Mouse (Mus musculus) cerebellum, adult 11 months (tissue): ENCODE measurements around the gene Glis3.

ENCODE experiments used
- DNase-seq: peaks from one replicate; pipeline ENCODE4 v3.0.0; 2022

Glis3 gene

DNA sequence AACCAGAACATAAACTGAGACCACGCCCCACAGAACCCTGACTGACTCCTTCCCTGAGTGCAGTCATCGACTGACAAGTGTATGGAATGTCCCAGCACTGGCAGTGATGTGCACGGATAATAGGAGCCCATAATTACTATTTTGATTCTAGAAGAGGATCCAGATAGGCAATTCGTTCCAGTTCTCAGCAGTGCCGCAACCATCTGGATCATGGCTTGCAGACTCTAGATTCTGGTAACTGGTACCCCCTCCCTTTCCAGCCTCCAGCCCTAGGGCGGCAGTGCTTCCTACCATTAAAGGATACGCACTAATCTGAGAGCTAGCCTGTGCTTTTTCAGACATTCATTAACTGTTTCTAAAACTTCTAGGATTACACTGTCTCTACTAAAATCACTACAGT lies 24.7 kb downstream of the Glis3 start:
- no peak for DNase-seq

- no peak for DNase-seq
Measured at GRCm38 (mm10) chr19:28650836-28651235, 29.0 kb downstream of the Glis3 start.

DNA sequence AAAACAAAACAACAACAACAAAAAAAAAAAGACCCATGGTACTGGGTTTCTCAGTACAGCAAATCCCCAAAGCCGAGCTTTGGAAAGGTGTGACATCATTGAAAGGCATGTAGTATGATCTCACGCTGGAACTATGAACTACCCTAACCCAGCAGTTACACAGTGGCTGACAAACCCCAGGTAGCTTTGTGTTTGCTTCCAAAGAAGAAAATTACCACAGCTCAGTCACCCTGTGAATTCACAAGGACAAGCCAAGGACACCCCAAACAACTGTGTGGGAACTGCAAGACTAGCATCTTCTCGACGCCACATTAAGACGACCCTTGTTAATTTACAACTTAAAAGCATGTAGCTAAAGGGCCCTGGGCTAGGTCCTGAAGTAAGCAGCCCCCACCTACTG lies 30.4 kb downstream of the Glis3 start:
- DNase-seq = no peak

DNA sequence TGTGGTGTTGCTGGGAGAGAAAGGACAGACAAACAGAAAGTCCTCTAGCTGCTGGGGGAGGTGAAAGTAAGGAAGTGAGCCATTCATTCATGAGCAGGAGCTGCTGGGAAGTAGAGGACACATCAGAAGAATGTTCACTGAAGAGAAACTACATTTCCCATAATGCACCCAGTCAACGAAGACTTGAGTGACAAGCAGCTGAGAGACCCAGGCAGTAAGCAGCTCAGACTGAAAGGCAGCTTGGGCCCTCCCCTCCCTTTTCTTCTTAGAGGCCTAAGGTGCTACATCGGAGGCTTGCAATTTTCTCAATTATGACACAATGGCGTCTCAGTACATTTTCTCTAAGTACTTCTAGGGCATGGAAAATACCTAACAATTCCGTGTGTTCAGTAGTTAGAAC lies 31.0 kb downstream of the Glis3 start:
- DNase-seq = no peak

- DNase-seq = no peak
Measured at GRCm38 (mm10) chr19:28647424-28647823, 32.5 kb downstream of the Glis3 start.

- no peak for DNase-seq
Measured at GRCm38 (mm10) chr19:28646286-28646685, 33.6 kb downstream of the Glis3 start.

- DNase-seq = no peak
Measured at GRCm38 (mm10) chr19:28640861-28641381, 39.0 kb downstream of the Glis3 start.

DNA sequence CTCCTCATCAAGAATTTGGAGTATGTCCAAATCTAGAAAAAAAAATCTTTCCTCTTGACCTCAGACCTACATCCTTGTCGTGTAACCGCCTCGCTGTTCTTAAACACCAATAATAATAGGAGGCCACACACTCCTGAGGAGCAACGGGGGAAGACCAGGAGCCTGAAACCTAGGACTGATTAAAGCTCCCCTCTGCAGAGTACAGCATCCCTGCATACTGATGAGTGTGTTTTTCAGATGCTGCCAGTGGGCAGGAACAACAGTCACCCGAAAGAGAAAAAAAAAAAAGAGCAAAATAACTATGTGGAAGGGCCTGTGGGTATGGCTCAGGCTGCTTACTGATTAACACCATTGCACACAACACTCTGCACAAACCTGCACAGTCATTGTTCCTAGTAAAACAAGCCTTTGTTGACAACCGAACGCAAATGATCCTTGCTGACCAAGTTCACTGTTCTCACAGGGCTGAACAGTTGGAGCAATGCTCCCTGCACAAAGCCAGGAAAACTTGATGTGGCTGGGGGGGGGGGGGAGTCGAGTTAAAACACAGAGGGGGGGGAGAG lies 43.8 kb downstream of the Glis3 start:
- no peak for DNase-seq

- DNase-seq = no peak
Measured at GRCm38 (mm10) chr19:28634986-28635385, 44.9 kb downstream of the Glis3 start.

GRCm38 (mm10) chr19:28628416-28628815 lies 51.5 kb downstream of the Glis3 start:
- no peak for DNase-seq

DNA sequence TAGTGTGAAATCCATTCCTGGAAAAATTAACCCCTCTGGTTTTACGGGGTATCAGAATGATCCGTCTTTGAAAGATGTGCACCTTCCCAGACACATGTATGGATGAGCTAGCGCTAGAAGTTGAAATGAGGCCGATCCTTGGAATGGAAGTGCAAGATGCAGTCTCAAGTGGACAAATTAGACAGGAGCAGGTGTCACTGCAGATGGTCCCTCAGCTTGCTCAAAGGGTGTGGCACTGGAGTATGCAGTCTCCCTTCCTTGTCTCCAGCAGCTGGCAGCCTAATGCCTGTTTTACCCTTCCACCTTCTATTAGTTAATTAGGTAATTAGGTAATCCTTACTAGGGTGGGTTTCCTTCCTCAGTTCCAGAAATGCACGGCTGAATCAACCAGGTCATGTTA lies 53.7 kb downstream of the Glis3 start:
- DNase-seq = no peak

GRCm38 (mm10) chr19:28624571-28624970 lies 55.3 kb downstream of the Glis3 start:
- no peak for DNase-seq

GRCm38 (mm10) chr19:28623726-28624125 lies 56.2 kb downstream of the Glis3 start:
- no peak for DNase-seq

DNA sequence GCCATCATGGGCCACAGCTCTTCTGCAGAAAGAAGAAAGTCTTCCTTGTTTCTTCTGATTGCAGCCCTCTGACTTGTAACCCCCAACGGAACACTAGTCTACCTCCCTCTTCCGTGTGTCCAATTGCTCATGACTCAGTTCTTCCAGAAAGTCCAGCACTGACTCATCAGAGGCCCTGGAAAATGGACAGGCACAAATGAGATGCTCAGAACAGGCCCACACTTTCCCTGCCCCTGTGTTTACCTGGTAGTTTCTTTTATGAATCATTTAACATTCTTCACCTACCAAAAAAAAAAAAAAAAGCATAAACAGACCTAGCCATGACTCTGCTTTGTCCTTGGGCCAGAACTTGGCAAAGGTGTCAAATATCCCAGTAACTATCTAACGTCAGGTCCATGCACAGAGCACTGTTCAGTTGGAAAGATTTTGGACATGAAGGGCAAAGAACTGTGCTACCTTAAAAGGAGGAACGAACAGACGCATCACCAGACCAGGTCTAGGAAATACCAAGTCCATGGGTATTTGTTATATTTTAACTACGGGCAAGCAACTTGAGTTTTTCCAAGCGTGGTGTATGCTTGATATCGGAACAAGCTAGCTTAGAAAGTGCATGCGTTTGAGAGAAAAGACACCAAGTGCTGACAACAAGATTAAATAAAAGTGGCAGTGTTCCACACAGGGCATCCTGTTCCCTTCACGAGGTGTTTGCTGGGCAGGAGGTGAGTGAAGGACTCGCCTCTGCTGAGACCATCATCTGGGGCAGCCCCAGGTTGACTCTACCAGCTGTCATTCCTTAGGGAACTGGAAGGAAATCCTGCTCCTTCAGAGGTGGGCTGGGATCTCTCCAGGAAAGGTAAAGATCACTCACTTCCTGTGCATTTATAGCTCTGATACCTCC lies 58.0 kb downstream of the Glis3 start:
- no peak for DNase-seq

DNA sequence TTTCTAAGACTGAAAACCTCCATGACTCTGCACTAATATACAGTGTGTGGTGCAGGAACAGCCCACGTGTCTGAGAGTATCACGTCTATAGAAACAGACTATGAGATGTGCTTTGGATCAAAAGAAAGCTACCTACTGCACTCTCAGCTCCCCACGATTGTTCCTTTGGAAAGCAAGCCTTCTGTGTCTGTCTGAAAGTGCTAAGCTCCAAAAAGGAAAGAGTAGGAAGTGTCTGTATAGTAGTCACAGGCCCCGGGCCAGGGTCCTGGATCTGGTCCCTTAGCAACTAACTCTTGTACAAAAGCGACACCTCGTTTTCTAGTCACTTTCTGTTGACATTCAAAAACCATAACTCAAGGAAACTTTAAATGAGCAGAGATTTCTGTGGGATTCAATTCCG lies 62.1 kb downstream of the Glis3 start:
- DNase-seq = no peak

- DNase-seq = no peak
Measured at GRCm38 (mm10) chr19:28617191-28617590, 62.7 kb downstream of the Glis3 start.

DNA sequence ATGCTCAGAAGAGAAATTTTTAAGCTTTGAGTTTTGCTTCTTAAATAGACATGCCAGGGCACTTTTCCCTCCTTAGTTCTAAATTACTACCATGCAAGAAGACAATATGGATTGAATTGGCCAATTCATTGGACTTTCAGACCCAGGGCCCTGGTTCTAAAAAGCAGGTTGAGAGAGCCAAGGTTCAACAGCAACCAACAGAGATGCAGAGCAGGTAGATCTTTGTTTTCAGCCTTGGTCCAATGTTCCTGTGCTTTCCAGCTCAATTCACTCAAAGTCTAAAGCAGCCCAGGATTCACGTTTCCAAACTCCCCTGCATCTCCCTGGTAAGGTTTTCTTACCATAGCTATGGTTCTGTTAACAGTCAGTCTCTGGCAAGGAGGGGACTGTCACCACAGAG lies 63.4 kb downstream of the Glis3 start:
- DNase-seq = no peak

GRCm38 (mm10) chr19:28612249-28612648 lies 67.6 kb downstream of the Glis3 start:
- no peak for DNase-seq

GRCm38 (mm10) chr19:28608747-28609146 lies 71.1 kb downstream of the Glis3 start:
- DNase-seq = no peak

GRCm38 (mm10) chr19:28608277-28608676 lies 71.6 kb downstream of the Glis3 start:
- DNase-seq = no peak

DNA sequence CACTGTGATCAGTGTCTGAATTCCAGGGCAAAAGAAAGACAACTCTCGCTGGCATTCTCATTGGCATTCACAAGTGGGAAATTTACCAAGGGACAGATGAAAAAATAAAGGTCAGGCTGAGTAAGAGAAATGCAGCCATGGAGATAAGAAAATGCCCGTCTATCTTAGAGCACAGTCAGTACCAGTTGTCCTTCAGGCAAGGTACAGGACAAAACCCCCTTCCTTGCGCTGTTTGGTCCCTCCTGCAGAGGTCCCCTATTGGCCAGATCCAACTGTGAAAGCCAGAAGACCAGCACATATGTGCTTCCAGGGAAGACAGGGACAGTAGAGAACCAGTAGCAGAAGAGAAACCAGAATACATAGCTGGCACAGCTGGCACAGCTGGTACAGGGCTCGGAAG lies 79.0 kb downstream of the Glis3 start:
- no peak for DNase-seq

GRCm38 (mm10) chr19:28594215-28594614 lies 85.7 kb downstream of the Glis3 start:
- no peak for DNase-seq

DNA sequence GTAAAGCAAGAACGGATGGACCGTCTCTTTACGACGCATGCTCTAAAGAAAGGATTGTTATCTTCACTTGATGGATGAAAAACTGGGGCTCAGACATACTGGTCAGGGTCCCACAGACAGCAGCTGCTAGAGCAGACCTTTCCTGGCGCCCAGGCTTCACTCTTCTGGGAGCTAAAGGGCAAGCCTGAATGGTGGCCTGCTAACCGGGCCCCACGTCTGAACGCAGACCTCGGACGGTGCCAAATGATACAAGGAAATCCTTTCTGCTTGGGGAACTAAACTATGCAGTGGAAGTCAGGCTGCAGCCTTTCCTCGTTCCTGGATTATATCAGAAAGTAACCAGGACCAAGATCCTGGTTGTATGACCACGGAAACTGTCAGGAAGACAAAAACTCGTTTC lies 86.9 kb downstream of the Glis3 start:
- DNase-seq = no peak

GRCm38 (mm10) chr19:28591736-28592477 lies 88.0 kb downstream of the Glis3 start:
- no peak for DNase-seq
